Mouse (Mus musculus): Measurements from ENCODE around the gene Tas2r135.

DNA sequence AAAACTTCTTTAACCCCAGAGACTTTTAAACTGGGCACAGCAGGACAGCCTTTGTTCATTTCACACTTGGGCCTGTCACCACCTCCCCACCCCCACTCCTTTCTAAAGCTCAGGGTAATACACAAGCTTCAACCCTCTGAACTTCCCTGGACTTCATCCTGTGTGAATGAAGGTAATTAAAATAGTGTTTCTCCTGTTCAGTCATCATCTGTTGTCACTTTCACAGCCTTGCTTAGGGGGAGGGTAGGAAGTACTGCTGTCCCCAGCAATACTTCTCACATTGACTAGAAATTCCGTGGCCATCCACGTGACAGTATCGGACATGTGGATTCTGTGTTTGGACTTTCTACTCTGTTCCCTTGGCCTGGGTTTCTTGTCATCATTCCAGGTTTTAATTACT, 35.4 kb upstream of the Tas2r135 start:
- TF ChIP-seq POLR2A (IDR thresholded peaks at IDR 0.05; ENCODE audit: control insufficient read depth, low read depth, low read length), result no peak
- TF ChIP-seq CTCF (IDR thresholded peaks at IDR 0.05; ENCODE audit: control insufficient read depth, insufficient read depth, insufficient replicate concordance, low read depth, low read length), result no peak
